In the genomic region with DNA sequence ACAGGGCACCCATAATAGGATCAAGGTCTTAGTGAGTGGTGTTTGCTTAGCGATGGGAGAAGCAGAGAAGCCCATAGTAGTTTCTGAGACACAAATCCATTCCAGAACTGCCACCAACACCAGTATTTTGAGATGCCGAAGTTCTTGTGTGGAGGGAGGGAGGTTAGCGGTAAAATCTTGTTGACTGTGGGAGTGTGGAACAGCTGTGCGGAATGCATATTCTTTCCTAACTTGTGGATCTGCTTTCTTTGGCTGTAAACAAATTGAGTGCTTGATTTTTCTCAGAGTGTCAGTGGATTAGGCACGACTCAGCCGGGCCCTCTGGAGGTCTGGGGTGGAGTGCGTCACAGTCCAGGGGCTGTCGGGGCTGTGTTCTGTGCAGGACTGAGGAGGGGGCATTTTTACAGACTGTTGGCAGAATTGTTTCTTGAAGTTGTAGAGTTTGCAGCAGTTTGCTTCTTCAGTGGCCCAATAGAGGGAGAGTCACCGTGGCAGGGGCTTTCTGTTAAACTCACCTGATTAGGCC, we compare ENCODE assay signal across 18 mouse cellular contexts. TPM values are rescaled to one million over a fixed set of nuclear protein-coding genes. Genes with fewer than 3 reads are reported as not detected.
DNase-seq lines count a peak whose midpoint lies in the region; ATAC-seq and TF ChIP-seq lines count a peak whose summit lies in the region.
"Had no signal": no experiment of that assay in that cellular context is flagged by ENCODE, and none has a peak within 500 bp of the region (broad histone marks: within the 10 kb centered on the region; RNA-seq: fewer than 3 reads in every experiment).

No protein-coding gene starts in this region.

- ATAC-seq in embryonic facial prominence, embryonic 12.5 days (ENCODE audit: insufficient number of reproducible peaks, insufficient read depth, low FRiP score, low TSS enrichment): no peak
- no peak for ATAC-seq in kidney, postnatal 0 days (replicated peaks; ENCODE audit: low FRiP score, low read depth)

- H3K9me3 ChIP-seq in embryonic facial prominence, embryonic 12.5 days: no peaks in the 10 kb centered on the region
- H3K9me3 ChIP-seq in embryonic facial prominence, embryonic 10.5 days: no peaks in the 10 kb centered on the region
- H3K9me3 ChIP-seq in kidney, postnatal 0 days (replicated peaks; ENCODE audit: low read length): no peaks in the 10 kb centered on the region
- H3K9me3 ChIP-seq: forebrain, embryonic 10.5 days; liver, embryonic 13.5 days had no signal

- H3K4me3 ChIP-seq in embryonic facial prominence, embryonic 12.5 days: no peak overlapping the region
- no peak overlapping the region for H3K4me3 ChIP-seq in embryonic facial prominence, embryonic 10.5 days
- H3K4me3 ChIP-seq in kidney, postnatal 0 days (replicated peaks; ENCODE audit: low read depth, low read length): no peak overlapping the region
- H3K4me3 ChIP-seq: forebrain, embryonic 10.5 days; liver, embryonic 13.5 days had no signal

- no peaks in the 10 kb centered on the region; the same call in 1 of the 2 replicates for H3K36me3 ChIP-seq in embryonic facial prominence, embryonic 12.5 days
- peaks cover 15% of the 10 kb centered on the region for H3K36me3 ChIP-seq in embryonic facial prominence, embryonic 10.5 days (replicated peaks)
- H3K36me3 ChIP-seq in kidney, postnatal 0 days (ENCODE audit: insufficient read depth, low read length): no peaks in the 10 kb centered on the region
- H3K36me3 ChIP-seq: liver, embryonic 13.5 days had no signal

- TF ChIP-seq CTCF in kidney, postnatal 0 days (IDR thresholded peaks at IDR 0.05; ENCODE audit: low read depth): no peak

- no peaks in the 10 kb centered on the region for H3K27me3 ChIP-seq in embryonic facial prominence, embryonic 12.5 days
- no peaks in the 10 kb centered on the region for H3K27me3 ChIP-seq in embryonic facial prominence, embryonic 10.5 days (replicated peaks; ENCODE audit: low read depth, poor library complexity, severe bottlenecking)
- no peaks in the 10 kb centered on the region for H3K27me3 ChIP-seq in kidney, postnatal 0 days (ENCODE audit: insufficient read depth, low read length)
- H3K27me3 ChIP-seq: CH12.LX; liver, embryonic 13.5 days had no signal

- 64% methylated on average over 9 of the region's 9 CpGs for WGBS in embryonic facial prominence, embryonic 12.5 days
- 73% methylated on average over 9 of the region's 9 CpGs for WGBS in embryonic facial prominence, embryonic 10.5 days
- 38% methylated on average over 9 of the region's 9 CpGs for WGBS in kidney, postnatal 0 days

- H3K4me2 ChIP-seq in embryonic facial prominence, embryonic 12.5 days (replicated peaks): peak overlapping the region; percentile 11; the same call in 1 of the 2 replicates
- no peak overlapping the region for H3K4me2 ChIP-seq in kidney, postnatal 0 days (ENCODE audit: low read length)
- H3K4me2 ChIP-seq: liver, embryonic 13.5 days had no signal

- no peak overlapping the region for H3K9ac ChIP-seq in embryonic facial prominence, embryonic 12.5 days
- no peak overlapping the region for H3K9ac ChIP-seq in kidney, postnatal 0 days (ENCODE audit: low read depth, low read length)
- H3K9ac ChIP-seq: liver, embryonic 13.5 days had no signal

- DNase-seq in embryonic facial prominence, embryonic 10.5 days (ENCODE audit: low spot score): no peak
- DNase-seq in kidney, postnatal 0 days (ENCODE audit: low spot score): peak; percentile 67
- DNase-seq in kidney, adult 11 months: no peak
- peak; percentile 43 for DNase-seq in retina, adult 2 months (ENCODE audit: low read depth, low spot score)
- DNase-seq in retina, embryonic 14.5 days (ENCODE audit: low spot score): no peak
- peak; percentile 50 for DNase-seq in telencephalon, adult 2 months (ENCODE audit: low read depth, low spot score)
- DNase-seq in gastrocnemius, postnatal 14 days: no peak
- DNase-seq: cerebellum, postnatal 14 days; heart, adult 11 months; heart, postnatal 10 days; kidney, postnatal 14 days; liver, embryonic 13.5 days; retina, postnatal 1 day; thymus, postnatal 25 days had no signal

- H3K4me1 ChIP-seq in embryonic facial prominence, embryonic 12.5 days: peaks cover 38% of the 10 kb centered on the region
- peaks cover 39% of the 10 kb centered on the region for H3K4me1 ChIP-seq in embryonic facial prominence, embryonic 10.5 days
- H3K4me1 ChIP-seq in kidney, postnatal 0 days (replicated peaks; ENCODE audit: insufficient read depth, low read length): peaks cover 37% of the 10 kb centered on the region

- intact Hi-C loops in gastrocnemius, postnatal 14 days (cut with DNase I; ENCODE audit: low total_unique reads): no loop called here

- H3K27ac ChIP-seq in embryonic facial prominence, embryonic 12.5 days: no peak overlapping the region
- H3K27ac ChIP-seq in embryonic facial prominence, embryonic 10.5 days (replicated peaks): no peak overlapping the region
- no peak overlapping the region for H3K27ac ChIP-seq in kidney, postnatal 0 days
- H3K27ac ChIP-seq: forebrain, embryonic 10.5 days; hindbrain, postnatal 0 days; liver, embryonic 13.5 days had no signal

RNA-seq across cellular contexts. Expression of gene Arid1b, which starts 27.9 kb away (rescaled TPM):
- 17.2 and 18.5 TPM in 2 replicates for polyA plus RNA-seq in embryonic facial prominence, embryonic 12.5 days (2016; fragmentation: Nextera tagmentation; extraction: Ambion mirVana)
- 12.4 and 12.7 TPM in 2 replicates for polyA plus RNA-seq in embryonic facial prominence, embryonic 10.5 days (2016; fragmentation: Nextera tagmentation; extraction: Ambion mirVana)
- 9.2 and 10.1 TPM in 2 replicates for polyA plus RNA-seq in kidney, postnatal 0 days (2015; fragmentation: Nextera tagmentation; extraction: Ambion mirVana)
- 10 to 100 TPM; 30.0 to 31.4 TPM for total RNA-seq in gastrocnemius, postnatal 14 days (2021)

Comparison
In these comparisons a context has a peak if more than half of its experiments do, and no peak if none do; other contexts are left out.
1. DNase-seq: peak in kidney, postnatal 0 days (single experiment), retina, adult 2 months (single experiment) and telencephalon, adult 2 months (single experiment); none in embryonic facial prominence, embryonic 10.5 days (single experiment), kidney, adult 11 months (single experiment), retina, embryonic 14.5 days (single experiment) and gastrocnemius, postnatal 14 days (single experiment).